Mouse (Mus musculus) embryonic fibroblast, embryonic 13.5 days (primary cell): ENCODE data around the gene C530008M17Rik.

Source experiments
- CTCF ChIP-seq: IDR thresholded peaks from 2 replicates; pipeline ENCODE4 v1.5.1; 2011; ENCODE audit warnings: mild to moderate bottlenecking, control low read depth, low read length, moderate library complexity, borderline replicate concordance; ENCODE audit not compliant: insufficient read depth
- POLR2A ChIP-seq: IDR thresholded peaks from 2 replicates; pipeline ENCODE4 v1.6.1; 2011; ENCODE audit warnings: low read depth, mild to moderate bottlenecking, control low read depth, low read length, moderate library complexity

GRCm38 (mm10) chr5:76705307-76706173, 49.2 kb downstream of the C530008M17Rik start:
- TF ChIP-seq POLR2A (no peak), CTCF (no peak)
